Mouse (Mus musculus) adrenal gland, adult (tissue): Measurements from ENCODE around the gene Fxr1.
"Not testable (repeated sequence)": the region's sequence is repeated elsewhere in the genome, so short reads cannot be mapped to it uniquely, and the experiment has no call there.

Source experiments
- DNase-seq, 2 experiments: peaks; one replicate each; pipeline ENCODE4 v3.0.0; 2022 to 2023; ENCODE audit warnings: low spot score in 1 of 2; ENCODE audit not compliant: inconsistent age in 2 of 2

Fxr1 gene

DNA sequence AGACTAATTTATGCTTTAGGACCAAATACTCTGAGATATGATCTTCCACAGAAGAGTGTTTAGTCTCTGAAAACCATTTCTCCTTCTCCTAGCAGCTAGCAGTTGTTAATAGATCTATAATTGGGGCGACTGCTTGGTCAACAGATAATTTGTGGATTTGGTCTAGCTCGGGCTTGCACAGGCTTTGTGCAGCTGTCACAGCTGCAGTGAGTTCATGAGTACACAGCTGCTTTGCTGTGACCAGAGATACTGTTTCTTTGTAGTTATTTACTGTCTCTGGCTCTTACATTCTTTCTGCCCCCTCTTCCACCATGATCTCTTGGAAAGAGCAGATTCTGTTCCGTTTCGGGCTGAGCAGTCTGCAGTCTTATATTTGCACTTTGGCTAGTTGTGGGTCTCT is 22.2 kb downstream of the Fxr1 start:
- no peak for DNase-seq

DNA sequence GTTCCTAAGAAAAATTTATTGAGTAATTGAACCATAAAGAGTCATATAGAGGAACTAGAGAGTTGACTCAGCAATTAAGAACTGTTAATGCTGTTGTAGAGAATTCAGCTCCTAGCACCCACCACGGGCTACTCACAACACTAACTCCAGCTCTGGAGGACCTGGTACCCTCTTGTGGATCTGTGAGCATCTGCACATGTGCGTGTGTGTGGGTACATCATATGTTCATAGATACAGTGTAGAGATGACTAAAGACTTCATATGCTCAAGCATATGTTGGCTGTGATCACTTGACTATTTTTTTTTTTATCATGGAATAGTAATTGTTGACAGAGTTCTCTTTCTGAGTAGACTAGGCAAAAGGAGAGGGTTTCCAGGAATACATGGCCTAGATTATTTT is 42.6 kb downstream of the Fxr1 start:
- no peak for DNase-seq

DNA sequence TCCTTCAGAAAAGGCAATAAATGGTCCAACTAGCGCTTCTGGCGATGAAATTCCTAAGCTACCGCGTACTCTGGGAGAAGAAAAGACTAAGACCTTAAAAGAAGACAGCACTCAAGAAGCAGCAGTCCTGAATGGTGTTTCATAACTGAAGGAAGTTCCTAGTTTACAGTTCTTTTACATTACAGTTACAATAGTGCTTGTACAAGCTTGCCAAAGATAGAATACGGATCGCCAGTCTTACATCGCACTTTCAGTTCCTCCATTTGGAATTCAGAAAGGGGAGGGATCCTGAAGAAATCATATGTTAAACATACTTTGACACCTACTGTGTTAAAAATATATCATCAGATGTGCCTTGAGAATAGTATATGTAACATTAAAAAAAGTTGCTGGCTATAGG is 49.2 kb downstream of the Fxr1 start:
- not testable (repeated sequence) for DNase-seq

DNA sequence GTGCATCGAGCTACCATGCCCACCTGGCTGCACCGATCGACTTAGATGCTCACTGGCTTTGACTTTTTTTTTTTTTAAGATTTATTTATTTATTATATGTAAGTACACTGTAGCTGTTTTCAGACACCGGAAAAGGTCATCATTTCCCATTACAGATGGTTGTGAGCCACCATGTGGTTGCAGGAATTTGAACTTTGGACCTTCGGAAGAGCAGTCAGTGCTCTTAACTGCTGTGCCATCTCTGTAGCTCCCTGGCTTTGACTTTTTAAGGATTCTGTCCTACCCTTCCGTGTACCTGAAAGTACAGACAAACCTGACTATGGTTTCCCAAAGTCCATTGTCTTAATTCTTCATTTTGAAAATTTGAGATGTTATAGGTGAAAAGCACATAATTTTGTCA is 53.0 kb downstream of the Fxr1 start:
- no peak for DNase-seq

DNA sequence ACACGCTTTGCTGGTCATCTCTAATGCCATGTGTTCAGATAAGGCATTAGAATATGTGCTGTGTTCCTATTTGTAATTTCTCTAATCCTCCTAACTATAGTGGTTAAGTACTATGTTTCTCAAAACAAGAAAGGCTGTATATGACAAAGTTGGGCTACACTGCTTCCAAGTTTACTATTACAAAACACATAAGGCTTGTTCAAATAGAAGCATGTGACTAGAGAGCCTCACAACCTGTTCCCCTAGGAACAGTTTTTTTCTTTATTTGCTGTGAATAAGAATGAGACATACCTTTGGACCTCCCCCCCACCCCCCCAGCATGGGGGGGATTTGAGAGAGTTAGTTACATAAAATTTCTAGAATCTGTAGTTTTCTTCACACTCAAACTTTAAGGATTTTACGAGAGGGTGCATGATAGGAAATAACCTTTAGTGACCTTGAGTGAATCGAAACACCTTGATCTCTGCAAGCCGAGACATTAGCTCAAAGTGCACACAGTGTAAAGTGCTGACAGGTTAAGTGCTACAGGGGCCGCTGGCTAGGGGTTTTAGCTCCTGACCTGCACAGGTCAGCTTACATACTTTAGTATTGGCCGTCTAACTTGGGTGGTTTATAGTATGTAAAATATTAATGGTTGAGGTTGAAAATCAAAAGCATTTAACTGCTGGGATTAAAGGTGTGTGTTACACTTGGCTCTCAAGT is 56.5 kb downstream of the Fxr1 start:
- no peak for DNase-seq

DNA sequence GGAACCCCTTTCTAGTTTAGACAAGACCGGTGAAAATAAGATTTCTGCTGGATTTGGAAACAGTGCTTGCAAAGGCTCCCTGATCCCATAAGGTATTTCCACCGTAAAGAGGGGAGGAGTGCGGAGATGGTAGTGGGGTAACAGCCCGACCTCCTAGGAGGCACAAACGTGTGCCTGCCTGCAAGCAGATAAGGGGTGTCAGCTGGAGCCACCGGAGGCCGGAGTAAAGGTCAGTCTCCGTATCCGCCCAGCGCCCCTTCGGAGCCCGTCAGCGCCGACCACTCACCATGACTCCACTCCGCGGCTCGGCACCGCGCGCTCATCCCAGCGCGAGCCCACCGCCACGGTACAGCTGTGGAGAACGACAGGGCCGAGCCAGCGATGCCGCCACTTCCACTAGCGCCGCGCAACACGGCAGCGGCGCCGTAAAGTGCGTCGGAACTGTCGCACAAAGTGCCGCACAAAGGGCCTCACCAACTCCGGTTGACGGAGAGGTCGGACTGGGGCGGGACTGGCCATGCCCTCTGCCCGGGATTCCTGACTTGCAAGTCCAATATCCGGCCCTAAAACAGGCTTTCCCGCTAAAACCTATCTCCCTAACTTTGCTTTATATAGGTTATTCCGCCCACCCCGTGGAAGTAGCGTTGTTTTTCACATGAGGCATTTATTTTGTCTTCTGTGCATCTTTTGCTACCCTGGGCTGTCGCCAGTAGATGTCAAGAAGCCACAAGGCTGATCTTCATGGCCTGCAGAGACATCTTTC is 61.3 kb downstream of the Fxr1 start, which contains the start of gene Dnajc19:
Gene Dnajc19, minus strand, starts transcription at position 422 of the 763 bp plus-strand sequence.
- peak; percentile 95 to 98 for DNase-seq

DNA sequence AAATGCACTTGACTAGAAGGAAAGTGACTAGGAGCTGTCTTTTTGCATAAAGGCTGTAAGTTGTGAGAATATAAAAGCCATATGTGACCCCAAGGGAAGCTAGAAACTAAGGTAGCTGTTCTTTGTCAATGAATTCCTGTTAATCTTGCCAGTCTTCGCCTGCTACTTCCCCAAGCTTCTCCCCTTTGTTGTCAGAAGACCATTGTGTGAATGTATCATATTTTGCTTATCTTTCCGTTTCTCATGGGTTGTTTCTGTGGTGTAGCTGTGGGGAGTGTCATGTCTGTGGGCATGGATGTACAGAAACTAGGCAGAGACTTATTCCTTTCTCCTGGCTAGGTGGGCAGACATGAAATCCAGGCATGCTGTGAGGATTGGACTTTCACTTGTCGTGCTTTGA is 62.2 kb downstream of the Fxr1 start:
- DNase-seq = no peak

DNA sequence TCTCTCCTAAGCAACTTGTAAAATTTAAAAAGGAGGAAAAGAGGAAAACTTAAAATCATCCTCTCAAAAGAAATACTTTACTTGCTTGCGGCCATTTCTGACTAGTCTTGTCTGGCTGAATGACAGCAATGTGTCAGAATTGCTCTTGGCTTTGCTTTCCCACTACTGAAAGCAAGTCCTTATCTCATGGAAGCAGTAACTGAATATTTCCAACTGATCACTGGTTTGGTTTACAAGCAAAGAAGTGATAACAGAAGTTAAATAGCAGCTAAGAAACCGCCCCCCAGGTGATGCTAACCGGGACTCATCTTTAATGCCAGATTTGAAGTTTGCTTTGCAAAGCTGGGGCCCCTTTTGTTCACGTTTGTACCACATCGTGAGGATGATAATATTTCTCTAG is 63.9 kb downstream of the Fxr1 start:
- DNase-seq = no peak

DNA sequence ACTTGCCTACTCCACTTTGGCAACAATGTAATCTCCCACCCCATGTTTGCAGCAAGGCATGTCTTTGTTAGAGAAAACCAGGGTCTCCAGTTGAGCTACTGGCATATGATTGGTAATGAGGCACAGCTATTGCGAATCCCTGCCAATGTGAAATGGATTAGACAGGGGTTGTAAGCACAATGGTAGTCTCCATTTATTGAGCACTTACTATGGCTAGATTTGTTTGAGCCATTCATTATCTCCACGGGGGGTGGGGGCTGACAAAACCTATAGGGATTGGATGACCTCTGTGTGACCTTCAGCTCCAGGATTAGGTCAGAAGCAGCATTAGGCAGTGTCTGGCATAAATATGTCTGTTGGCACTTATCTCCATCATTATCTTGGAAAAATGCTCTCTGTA is 83.1 kb downstream of the Fxr1 start:
- DNase-seq = no peak

DNA sequence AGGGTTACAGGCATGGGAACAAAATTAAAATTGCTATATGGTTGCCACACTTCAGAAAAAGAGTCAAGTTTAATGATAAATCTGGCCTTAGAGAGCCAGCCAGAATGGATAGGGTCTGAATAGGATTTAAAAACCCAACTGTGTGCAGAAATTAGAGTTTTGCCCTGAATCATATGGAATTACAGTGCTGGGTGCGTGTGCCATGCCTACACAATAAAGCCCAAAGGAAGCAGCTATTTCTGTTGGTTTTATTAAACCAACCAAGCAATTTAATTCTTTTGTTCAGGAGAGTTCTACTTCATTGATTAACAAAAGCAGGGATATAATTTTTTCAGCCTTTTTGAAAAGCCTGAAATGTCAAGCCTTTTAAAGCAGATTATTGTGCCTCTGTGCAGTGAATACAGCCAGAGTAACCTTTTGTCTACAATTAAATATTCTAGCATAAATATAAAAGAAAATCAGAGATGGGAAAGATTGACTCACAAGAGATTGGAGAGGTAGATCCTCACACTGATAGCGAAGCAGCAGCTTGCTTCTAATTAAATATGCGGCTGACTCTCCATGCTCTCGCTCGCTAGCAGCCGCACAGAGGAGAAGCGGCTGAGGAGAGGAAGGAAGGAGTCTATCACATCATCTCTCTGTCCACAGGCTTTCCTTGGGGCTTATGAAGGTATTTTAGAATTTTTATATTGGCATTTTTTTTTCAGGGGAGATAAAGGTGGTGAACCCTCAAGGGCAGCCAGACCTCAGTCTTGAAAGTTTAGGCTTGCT is 84.3 kb downstream of the Fxr1 start:
- no peak for DNase-seq

DNA sequence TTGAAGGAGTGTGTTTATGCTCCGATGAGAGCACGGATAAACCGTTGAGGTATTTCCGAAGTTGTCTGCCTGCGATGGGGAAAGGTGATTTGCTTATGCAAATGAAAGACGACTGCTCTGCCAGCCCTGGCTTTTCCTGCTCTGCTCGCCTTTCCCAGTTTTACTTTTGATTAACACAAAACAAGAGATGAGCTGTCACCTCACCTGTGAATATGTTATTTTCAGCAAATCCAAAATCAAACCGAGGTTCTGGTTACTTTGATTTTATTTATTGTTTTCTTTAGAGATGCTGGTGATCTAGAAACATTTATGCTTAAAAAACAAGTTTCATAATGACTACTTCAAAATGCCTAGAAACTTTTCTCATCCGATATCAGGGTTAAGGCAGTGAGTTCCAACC is 86.7 kb downstream of the Fxr1 start:
- DNase-seq = no peak

DNA sequence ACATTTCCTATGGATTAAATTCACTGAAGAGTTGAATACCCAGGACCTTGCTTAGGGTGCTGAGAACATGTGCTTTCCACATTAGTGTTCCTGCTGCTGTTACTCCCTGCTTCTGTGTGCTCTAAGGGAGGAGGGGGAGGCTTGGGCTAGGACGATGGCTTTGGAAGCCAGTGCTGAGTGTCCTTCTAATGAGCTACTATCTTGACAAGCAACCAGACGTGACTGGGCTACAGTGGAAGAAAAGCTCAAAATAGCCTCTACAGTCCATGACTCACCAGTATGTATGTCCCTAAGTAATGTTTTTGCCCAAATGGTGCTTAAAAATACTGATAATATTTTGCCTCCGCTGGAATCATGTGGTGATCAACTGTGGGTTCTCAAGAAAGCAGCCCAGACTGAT is 87.9 kb downstream of the Fxr1 start:
- DNase-seq = no peak

DNA sequence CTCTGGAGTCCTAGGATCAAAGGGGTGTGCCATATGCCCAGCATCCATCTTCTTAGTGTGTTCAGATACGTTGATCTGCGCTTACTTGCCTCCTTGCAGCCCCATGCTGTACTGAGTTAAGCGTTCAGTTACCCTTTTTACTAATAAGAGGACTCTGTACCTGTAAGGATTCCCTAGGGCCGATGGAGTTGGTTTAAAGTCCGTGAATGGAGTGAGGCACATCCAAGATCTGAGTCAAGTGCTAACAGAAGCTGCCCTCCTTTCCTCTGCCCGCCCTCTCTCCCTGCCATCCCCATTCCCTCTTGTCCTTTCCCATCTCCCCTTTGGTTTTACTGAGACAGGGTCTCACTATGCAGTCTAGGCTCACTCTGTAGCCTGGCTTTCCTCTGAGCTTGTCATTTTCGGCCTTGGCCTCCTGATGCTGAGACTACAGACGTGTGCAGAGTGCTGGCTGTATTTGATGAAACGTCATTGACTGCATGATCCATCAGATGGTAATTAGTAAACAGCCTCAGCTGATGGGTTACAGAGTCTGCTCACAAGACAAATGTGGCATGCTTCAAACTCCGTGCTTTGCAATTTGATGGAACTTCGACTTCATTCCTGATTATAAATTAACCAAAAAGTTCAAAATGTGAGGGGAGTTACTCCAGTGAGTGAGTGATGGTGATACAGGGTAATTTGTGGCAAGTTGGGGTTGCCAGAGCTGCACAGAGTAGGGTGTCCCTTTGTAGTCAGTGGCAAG is 92.4 kb downstream of the Fxr1 start:
- DNase-seq = no peak

DNA sequence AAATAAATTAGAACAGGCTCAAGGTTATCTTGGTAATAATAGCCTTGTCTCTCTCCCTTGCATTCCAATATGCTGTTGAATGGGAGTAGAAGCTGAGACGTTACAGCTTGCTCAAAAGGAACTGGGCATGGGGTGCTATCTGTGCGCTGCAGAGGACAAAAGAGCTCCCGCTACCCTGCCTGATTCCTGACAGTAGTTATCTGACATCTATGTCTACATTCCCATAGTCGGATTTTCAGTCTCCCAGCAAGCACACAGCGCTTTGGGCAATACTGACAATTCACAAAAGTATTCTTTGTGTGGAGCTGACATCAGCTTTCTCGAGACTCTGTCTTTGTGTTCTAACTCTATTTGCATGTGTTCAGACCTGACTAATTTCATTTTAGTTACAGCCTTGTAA is 96.1 kb downstream of the Fxr1 start:
- no peak for DNase-seq

DNA sequence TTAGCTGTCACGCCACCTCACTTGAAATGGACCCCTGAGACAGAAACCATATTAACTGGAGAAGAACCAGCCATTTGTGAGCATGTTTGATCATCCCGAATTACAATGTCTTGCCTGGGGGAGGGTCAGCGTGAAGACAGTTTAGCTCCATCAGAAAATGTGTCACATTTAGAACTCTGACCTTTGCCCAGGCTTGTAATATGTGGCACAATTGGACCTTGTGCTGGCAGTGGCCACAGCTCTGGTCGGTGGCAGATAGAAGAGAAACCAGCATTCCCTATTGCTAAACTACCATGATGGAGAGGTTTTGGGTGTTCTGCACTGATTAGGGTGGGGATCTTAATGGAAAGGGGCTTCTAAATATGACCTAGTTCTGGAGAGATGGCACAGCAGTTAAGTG is 100.1 kb downstream of the Fxr1 start:
- no peak for DNase-seq
